Mouse (Mus musculus) sigmoid colon, adult 10 weeks (tissue): ENCODE results near the gene Pate3. TPM values are rescaled to one million over a fixed set of nuclear protein-coding genes. Genes with fewer than 3 reads are reported as not detected.

ENCODE experiments used
- polyA plus RNA-seq: library from polyadenylated mRNA; stranded (reverse); fragments of 350-450 nt; fragmentation: Illumina TruSeq; extraction: RNeasy Lipid Tissue Mini Kit (QIAGEN cat#74804); gene quantifications from one replicate; pipeline ENCODE4 v1.2.3, GENCODE M21; 2014; ENCODE audit warnings: low read depth, low replicate concordance

The Pate3 gene
- not detected for polyA plus RNA-seq

GRCm38 (mm10) chr9:35648102-35648501 lies at the start of gene Pate3:
Gene Pate3, minus strand, starts transcription at chr9:35648202.

GRCm38 (mm10) chr9:35687013-35687412 lies 39.0 kb upstream of the Pate3 start, which contains the start of gene Pate1:
Gene Pate1, minus strand, starts transcription at chr9:35687390.

DNA sequence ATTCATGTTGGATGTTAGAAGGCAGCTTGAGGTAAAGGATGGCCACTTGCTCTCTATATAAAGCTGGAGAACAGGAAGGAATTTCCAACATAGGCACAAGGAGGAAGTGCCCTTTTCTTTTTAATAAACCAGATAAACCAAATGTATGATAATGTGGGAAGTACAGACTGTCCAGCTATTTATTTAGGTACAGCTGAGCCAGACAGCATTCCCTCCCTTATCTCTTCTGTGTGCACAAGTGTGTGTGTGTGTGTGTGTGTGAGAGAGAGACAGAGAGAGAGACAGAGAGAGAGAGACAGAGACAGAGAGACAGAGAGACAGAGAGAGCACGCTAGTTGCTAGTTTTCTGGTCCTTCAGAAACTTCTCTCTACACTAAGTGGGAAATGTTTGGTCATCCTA lies 36.2 kb downstream of the Pate3 start, which contains the start of gene Pate4:
TSS of gene Pate4 (minus strand) at position 101 of the 400 bp plus-strand sequence.

Other genes with a start within 250 kb of the Pate3 start
- 17.7 TPM for gene Cdon, start 227.1 kb downstream of the Pate3 start, polyA plus RNA-seq
- not detected for gene Gm1113, start 129.9 kb downstream of the Pate3 start, polyA plus RNA-seq
- 0.38 TPM for gene Ddx25, start 89.7 kb downstream of the Pate3 start, polyA plus RNA-seq
- 45.7 TPM for gene Pus3, start 89.6 kb downstream of the Pate3 start, polyA plus RNA-seq
- gene Pate2, start 77.9 kb downstream of the Pate3 start, polyA plus RNA-seq, result 1.7 TPM
- 19.2 TPM for gene Hyls1, start 77.8 kb downstream of the Pate3 start, polyA plus RNA-seq
- not detected for gene Pate4, start 36.3 kb downstream of the Pate3 start, polyA plus RNA-seq
- not detected for gene Pate1, start 39.2 kb upstream of the Pate3 start, polyA plus RNA-seq
- gene Gm17677, start 92.8 kb upstream of the Pate3 start, polyA plus RNA-seq, result not detected
- not detected for gene Gm17727, start 129.9 kb upstream of the Pate3 start, polyA plus RNA-seq
- not detected for gene Gm27235, start 141.9 kb upstream of the Pate3 start, polyA plus RNA-seq
- gene D730048I06Rik, start 141.9 kb upstream of the Pate3 start, polyA plus RNA-seq, result 0.57 TPM
- gene 9230110F15Rik, start 195.9 kb upstream of the Pate3 start, polyA plus RNA-seq, result not detected